Mouse (Mus musculus) brain, embryonic 14.5 days (tissue): ENCODE results near the gene Dus2.

ENCODE experiments used
- CTCF ChIP-seq: fragments of 200-500 bp; IDR thresholded peaks from 2 replicates; pipeline ENCODE4 v1.5.1; 2012; ENCODE audit warnings: inconsistent platforms, mild to moderate bottlenecking, moderate library complexity, borderline replicate concordance; ENCODE audit not compliant: insufficient read depth, insufficient read length; ENCODE audit errors: extremely low read depth
- POLR2A ChIP-seq: fragments of 200-500 bp; IDR thresholded peaks from 2 replicates; pipeline ENCODE4 v1.6.1; 2012; ENCODE audit warnings: mild to moderate bottlenecking, inconsistent platforms, borderline replicate concordance; ENCODE audit not compliant: poor library complexity, insufficient read depth, insufficient read length, severe bottlenecking; ENCODE audit errors: extremely low read depth

DNA sequence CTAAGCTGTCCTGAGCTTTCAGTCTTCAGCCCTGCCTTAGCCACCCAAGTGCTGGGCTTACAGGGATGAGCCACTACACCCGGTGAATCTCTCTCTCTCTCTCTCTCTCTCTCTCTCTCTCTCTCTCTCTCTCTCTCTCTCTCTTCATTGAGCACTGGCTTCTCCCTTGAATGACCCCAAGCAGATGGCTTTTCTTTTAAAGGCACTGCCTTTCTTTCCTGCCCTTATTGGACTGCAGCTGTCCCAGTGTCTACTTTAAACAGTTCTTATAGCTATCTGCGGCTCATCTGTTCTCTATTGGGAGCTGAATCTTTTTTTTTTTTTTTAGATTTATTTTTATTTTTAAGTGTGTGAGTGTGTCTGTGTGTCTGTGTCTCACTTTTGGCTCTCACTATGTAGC lies 51.9 kb downstream of the Dus2 start:
- TF ChIP-seq CTCF (no peak), POLR2A (no peak)
